Mouse (Mus musculus): ENCODE measurements at regions not wholly inside any gene's neighbourhood (a gene's known extent, or its start where the extent isn't known, plus 50 kb on each side); places are given as distances from the start of the nearest gene placed in this dataset.
A peak's percentile ranks its signal among the peaks of the same experiment; 100 is the strongest.

DNA sequence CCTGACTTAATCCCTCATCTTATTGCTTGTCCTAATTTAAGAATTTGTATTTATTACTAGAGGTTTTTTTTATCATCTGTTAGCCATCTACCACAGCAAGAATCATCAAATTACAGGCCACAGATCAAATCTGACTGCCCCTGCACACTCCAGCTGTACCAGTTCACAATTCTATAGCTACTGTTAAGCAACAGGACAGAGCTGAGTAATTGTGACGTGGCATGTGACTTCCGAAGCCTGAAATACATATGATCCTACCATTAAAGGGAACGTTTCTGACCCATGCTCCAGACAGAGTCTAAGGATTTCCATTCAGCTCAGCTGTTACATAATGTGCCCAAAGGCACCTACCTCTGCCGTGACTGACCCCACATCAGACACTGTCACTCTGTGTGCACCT is 74.0 kb upstream of the Mboat1 start:
- ATAC-seq (ENCODE audit: low FRiP score): no peak
- Histone ChIP-seq H3K4me2 (no peak overlapping the region), H3K9me3 (no peaks in the 10 kb centered on the region), H3K9ac (no peak overlapping the region), H3K4me1 (replicated peaks) (no peaks in the 10 kb centered on the region), H3K4me3 (no peak overlapping the region), H3K27ac (no peak overlapping the region), H3K27me3 (no peaks in the 10 kb centered on the region), H3K36me3 (no peaks in the 10 kb centered on the region)
- WGBS: 88% methylated on average over 4 of the region's 4 CpGs

DNA sequence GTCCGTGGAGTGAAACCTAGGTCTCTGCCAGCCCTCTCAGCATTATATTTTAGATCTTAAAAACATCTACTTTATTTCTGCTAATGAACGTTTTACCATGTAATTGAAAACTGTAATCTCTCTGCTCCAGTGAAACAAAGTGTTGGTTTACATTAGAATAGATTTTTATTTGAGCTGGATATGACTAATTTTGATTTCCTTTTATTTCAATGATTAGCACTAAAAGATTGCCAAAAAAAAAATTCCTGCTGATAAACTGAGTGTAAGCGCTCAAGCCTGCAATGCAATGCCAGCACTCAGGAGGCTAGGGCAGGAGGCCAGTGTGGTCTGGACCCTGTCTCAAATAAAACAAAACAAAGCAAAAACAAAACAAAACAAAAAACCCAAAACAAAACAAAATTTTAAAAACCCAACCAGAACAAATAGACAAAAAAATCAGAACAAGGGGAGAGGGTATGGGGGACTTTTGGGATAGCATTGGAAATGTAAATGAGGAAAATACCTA is 69.3 kb upstream of the E2f3 start:
- H3K27ac ChIP-seq: no peak overlapping the region
- H3K4me2 ChIP-seq: no peak overlapping the region
- ATAC-seq (ENCODE audit: low FRiP score): no peak
- no peaks in the 10 kb centered on the region for H3K36me3 ChIP-seq
- WGBS: 86% methylated on average over 3 of the region's 3 CpGs
- H3K4me3 ChIP-seq: no peak overlapping the region
- no peaks in the 10 kb centered on the region for H3K9me3 ChIP-seq
- H3K4me1 ChIP-seq (replicated peaks): no peaks in the 10 kb centered on the region
- H3K27me3 ChIP-seq: no peaks in the 10 kb centered on the region
- H3K9ac ChIP-seq: no peak overlapping the region

DNA sequence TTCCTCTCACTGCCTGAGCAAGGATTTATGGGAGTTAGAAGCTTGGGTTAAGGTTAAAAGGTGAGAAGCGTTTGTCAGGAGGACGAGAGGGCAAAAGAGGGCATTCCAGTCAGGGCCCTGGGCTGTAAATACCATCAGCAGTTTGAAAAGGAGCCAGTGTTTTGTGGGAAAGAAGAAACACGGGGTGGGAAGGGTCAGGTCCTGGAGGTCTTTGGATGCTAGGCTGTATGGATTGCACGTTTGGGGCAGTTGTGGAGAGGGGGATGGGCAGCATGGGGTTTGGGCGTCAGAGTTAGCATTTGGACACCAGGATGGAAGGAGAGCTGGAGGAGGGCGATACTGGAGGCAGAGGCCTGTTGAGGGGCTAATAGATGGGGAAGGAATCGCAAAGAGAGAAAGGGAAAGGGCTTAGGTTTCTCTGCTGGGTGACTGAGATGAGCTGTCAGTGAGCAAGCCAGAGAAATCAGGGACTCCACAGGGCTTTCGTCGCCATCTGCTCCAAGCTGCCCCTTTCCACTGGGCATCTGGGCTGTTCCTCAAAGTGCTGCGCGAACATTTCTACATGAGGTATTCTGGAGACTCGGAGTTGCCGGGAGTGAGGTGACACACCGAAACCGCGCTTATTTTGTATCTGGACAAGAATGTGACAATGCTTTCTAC is 66.2 kb upstream of the E2f3 start:
- Histone ChIP-seq H3K4me3 (no peak overlapping the region), H3K27me3 (no peaks in the 10 kb centered on the region), H3K27ac (no peak overlapping the region), H3K4me2 (no peak overlapping the region), H3K36me3 (no peaks in the 10 kb centered on the region), H3K9me3 (no peaks in the 10 kb centered on the region), H3K9ac (no peak overlapping the region), H3K4me1 (replicated peaks) (no peaks in the 10 kb centered on the region)
- WGBS: 65% methylated on average over 16 of the region's 16 CpGs
- no peak for ATAC-seq (ENCODE audit: low FRiP score)

DNA sequence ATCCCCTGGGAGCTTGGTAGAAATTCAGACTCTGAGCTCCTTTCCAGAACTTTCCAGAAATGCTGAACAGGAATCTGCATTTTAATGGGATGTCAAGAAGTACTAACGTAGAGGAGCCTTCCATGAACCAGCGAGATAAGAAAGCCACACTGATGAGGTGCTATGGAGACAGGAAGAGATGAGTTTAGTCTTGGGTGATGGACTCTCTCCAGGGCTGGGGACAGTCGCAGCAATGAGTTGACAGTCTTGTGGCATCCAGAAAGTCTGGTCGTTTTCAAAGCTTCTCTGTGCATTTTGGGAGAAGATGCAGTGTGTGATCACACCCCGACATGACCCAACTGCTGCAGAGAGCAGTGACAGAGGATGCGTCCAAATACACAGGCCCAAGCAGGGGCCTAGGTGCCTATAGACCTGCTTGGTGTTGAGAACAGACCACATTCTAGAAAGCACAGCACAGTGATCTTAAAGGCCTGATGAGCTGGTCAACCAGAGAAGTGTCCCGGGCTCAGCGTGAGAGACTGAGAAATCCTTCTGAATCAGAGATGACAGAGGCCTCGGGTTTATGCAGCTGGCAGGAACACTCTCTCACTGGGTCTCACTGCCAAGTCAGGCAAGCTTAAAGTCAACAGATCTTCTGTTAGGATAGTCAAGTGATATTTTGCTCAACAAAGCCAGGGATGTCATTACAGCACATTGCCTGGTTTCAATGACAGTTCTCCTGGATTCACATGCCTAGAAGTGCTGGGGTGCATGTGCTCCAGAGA is 65.1 kb upstream of the E2f3 start:
- H3K9ac ChIP-seq: no peak overlapping the region
- no peaks in the 10 kb centered on the region for H3K27me3 ChIP-seq
- no peaks in the 10 kb centered on the region for H3K9me3 ChIP-seq
- H3K4me3 ChIP-seq: no peak overlapping the region
- WGBS: 88% methylated on average over 9 of the region's 9 CpGs
- no peaks in the 10 kb centered on the region for H3K4me1 ChIP-seq (replicated peaks)
- no peak overlapping the region for H3K4me2 ChIP-seq
- H3K36me3 ChIP-seq: no peaks in the 10 kb centered on the region
- ATAC-seq (ENCODE audit: low FRiP score): no peak
- no peak overlapping the region for H3K27ac ChIP-seq

DNA sequence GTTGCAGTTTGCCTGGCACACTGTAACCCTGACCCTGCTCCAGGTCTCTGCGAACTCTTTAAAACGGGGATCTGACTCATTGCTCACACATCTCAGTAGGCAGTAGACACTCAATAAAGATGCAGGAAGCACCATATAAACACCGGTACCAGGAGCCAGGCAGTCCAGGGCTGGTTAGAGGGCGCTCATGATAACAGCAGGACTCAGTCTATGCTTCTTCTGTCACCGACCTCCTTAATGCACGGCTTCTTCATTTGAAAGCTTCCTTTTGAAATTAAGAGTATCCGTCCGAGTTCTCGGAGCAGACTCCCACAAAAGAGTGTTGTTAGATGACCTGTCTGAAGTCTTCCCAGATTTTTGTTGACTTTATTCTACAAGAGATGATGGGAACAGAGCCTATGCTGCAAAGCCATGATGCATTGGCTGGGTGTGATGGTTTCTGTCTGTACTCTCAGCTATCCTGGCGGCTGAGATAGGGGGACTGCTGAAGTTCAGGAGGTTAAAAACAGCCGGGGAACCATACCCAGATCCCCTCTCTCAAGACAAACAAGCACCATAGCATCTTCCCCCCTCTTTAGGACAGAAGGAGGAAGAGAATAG is 62.5 kb upstream of the E2f3 start:
- Histone ChIP-seq H3K4me3 (no peak overlapping the region), H3K4me2 (no peak overlapping the region), H3K9me3 (no peaks in the 10 kb centered on the region), H3K27me3 (no peaks in the 10 kb centered on the region), H3K9ac (no peak overlapping the region), H3K36me3 (no peaks in the 10 kb centered on the region), H3K4me1 (replicated peaks) (no peaks in the 10 kb centered on the region), H3K27ac (no peak overlapping the region)
- WGBS: 87% methylated on average over 11 of the region's 11 CpGs
- ATAC-seq (ENCODE audit: low FRiP score): no peak

DNA sequence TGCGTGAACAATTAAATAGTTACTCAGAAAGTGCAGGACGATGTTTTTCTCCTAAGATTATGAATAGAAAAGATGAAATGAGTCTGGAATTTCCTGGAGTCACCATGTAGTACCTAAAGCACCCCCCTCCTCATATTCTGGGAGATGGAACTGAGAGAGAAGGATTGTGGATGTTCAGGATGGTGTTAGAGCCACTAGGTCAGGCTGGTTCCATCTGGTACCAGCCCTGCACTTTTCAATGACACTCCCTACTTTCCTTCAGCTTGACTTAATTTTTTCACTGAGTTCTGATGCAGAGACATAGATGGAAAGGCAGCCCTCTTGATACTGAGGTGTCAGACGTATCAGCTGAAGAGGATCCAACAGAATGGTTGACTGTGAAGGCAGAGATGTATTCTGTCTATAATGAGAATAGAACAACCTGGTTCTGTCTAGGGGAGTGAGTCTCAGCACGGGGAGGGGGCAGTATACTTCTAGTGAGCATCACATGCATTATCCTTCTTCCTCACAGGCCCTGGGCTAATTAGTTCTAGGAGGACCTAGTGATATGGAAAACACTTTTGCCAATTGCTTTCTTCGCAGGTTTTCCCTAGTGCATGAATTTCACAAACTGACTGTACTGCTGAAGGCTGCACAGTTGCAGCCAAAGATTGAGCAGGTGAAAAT is 60.8 kb upstream of the E2f3 start:
- WGBS: 87% methylated on average over 5 of the region's 5 CpGs
- Histone ChIP-seq H3K27me3 (no peaks in the 10 kb centered on the region), H3K4me3 (no peak overlapping the region), H3K4me1 (replicated peaks) (no peaks in the 10 kb centered on the region), H3K9ac (no peak overlapping the region), H3K27ac (no peak overlapping the region), H3K36me3 (no peaks in the 10 kb centered on the region), H3K9me3 (no peaks in the 10 kb centered on the region), H3K4me2 (0 out of 2 replicates have a peak overlapping the region, but pooled peaks have one; percentile 1)
- 0 out of 2 replicates have a peak, but pooled peaks have one; percentile 54 for ATAC-seq (ENCODE audit: low FRiP score)

DNA sequence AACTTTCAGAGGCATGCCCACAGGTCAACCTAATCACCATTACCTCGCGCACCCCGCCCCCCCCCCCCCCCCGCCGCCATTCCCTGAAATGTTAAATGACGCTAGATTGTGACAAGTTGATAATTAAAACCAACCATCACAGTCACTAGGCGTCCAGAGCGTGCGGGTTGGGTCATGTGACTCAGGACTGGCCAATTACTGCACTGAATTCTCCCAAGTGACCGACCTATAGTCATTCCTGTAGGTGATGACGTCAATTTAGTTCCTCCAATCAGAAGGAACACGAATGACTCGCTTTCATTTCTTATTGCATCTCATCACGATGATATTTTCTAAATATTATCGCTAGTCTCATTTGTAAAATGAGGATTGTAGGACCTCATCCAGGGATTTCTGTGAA is 60.2 kb upstream of the E2f3 start:
- no peaks in the 10 kb centered on the region for H3K9me3 ChIP-seq
- no peak overlapping the region for H3K9ac ChIP-seq
- 0 out of 2 replicates have a peak overlapping the region, but pooled peaks have one; percentile 15 for H3K4me2 ChIP-seq
- WGBS: 74% methylated on average over 15 of the region's 15 CpGs
- no peaks in the 10 kb centered on the region for H3K36me3 ChIP-seq
- peak; percentile 82 for ATAC-seq (ENCODE audit: low FRiP score)
- H3K27ac ChIP-seq: no peak overlapping the region
- H3K27me3 ChIP-seq: no peaks in the 10 kb centered on the region
- H3K4me1 ChIP-seq (replicated peaks): no peaks in the 10 kb centered on the region
- no peak overlapping the region for H3K4me3 ChIP-seq

DNA sequence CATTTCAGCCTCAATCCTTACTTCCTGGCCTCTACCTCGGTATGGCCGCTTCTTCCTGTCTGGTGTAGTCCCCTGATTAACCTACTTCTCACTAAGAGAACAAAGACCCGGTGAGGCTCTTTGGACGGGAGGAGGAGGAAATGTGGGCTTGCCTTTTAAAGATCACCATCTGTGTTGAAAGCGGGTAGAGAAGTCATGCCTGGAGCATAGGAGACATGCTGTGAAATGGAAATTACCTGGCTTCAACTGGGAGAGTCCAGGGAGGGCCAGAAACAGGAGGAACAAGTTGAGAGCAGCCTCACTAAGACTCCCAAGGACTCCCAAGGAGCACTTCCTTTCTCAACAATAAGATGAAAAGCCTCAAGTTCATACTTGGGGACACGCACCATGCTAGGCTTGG is 59.4 kb upstream of the E2f3 start:
- no peaks in the 10 kb centered on the region for H3K4me1 ChIP-seq (replicated peaks)
- H3K4me3 ChIP-seq: no peak overlapping the region
- no peak for ATAC-seq (ENCODE audit: low FRiP score)
- no peaks in the 10 kb centered on the region for H3K9me3 ChIP-seq
- H3K27me3 ChIP-seq: no peaks in the 10 kb centered on the region
- H3K9ac ChIP-seq: no peak overlapping the region
- H3K36me3 ChIP-seq: no peaks in the 10 kb centered on the region
- H3K27ac ChIP-seq: no peak overlapping the region
- 79% methylated on average over 6 of the region's 6 CpGs for WGBS
- H3K4me2 ChIP-seq: no peak overlapping the region

DNA sequence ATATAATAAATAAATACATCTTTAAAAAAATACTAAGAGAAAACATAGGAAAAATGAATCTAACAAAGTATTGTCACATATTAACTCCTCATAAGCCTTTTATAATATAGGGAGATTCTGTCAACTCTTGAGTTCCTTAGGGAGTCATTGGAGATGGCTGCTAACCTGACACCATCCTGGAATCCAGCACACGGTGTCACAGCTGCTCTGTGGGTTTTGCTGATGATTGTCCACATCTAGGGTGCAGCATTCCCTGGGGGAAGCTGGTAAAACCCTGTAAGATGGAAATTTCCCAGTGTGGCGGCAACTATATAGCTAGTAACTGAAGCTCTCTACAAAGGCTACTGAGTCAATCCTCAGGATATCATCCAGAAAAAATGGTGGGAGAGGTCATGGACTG is 58.9 kb upstream of the E2f3 start:
- Histone ChIP-seq H3K36me3 (no peaks in the 10 kb centered on the region), H3K9ac (no peak overlapping the region), H3K27me3 (no peaks in the 10 kb centered on the region), H3K9me3 (no peaks in the 10 kb centered on the region), H3K4me2 (no peak overlapping the region), H3K4me1 (replicated peaks) (no peaks in the 10 kb centered on the region), H3K27ac (no peak overlapping the region), H3K4me3 (no peak overlapping the region)
- 87% methylated on average over 2 of the region's 2 CpGs for WGBS
- no peak for ATAC-seq (ENCODE audit: low FRiP score)

DNA sequence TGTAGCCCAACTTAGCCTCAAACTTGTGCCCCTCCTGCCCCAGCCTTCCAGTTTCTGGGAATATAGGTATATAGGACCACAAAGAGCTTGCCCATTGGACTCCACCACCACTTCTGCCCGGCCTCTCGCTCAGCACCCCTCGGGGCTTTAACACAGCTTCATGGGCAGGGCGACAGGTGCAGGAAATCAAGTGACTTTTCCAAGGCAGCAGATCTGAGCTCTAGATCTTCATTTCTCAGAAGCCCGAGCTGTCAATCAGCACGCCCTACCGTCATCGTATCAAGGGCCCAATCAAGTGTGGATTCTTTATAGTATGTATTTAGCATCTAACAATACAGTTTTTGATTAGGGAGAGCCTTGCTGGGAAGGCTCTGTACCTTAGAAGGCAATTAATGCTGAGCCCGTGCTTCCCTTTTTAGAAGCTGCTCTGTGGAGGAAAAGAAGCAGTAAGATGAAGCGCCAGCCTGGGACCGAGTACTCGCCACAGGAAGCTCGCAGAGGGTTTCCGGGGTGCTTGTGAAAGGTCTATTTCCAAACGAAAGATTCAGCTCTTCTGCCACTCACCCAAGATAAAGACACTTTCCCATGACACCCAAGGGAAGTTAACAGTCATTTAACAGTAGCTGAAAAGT is 56.9 kb upstream of the E2f3 start:
- Histone ChIP-seq H3K4me2 (no peak overlapping the region), H3K27ac (no peak overlapping the region), H3K27me3 (no peaks in the 10 kb centered on the region), H3K9me3 (no peaks in the 10 kb centered on the region), H3K4me1 (replicated peaks) (no peaks in the 10 kb centered on the region), H3K4me3 (no peak overlapping the region), H3K36me3 (no peaks in the 10 kb centered on the region), H3K9ac (no peak overlapping the region)
- WGBS: 85% methylated on average over 15 of the region's 15 CpGs
- ATAC-seq (ENCODE audit: low FRiP score): no peak

DNA sequence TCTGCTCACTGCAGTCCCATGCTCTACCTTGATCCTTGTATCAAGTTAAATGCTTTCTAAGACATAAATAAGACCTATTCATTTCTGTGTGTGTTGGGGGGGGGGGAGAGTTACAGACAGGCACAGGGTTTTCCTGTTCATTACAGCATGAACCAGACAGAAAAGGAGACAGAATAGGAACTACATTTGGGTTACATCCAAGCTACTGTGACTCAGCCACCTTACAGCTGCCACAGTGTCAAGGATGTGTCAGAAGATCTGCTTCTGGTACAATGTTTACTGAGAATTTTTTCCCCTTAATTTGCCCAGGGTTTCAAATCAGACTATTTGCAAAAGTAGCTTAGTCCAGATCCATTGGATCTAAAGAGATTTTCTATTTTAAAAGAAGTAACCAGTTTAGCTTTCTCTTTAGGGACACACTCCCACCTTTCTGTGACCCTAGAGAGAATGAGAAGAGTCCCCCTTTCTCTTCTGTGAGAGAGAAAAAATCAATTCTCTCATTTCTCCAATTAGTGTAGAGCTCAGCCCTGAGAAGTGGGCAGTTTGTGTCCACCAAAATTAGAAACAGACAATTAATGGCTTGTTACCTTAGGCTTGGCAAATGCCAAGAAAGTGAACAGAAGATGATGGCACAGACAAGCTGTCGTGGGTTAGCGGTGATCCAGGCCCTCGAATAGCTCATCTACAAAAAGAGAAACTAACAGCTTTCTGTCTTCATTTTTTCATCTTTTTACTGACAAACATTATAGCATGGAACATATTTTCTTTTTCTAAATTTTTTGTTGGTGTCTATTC is 55.8 kb upstream of the E2f3 start:
- Histone ChIP-seq H3K4me1 (replicated peaks) (no peaks in the 10 kb centered on the region), H3K9me3 (no peaks in the 10 kb centered on the region), H3K27me3 (no peaks in the 10 kb centered on the region), H3K4me3 (no peak overlapping the region), H3K27ac (no peak overlapping the region), H3K36me3 (no peaks in the 10 kb centered on the region), H3K9ac (no peak overlapping the region), H3K4me2 (no peak overlapping the region)
- WGBS: 94% methylated on average over 3 of the region's 3 CpGs
- ATAC-seq (ENCODE audit: low FRiP score): no peak
